Mouse (Mus musculus): Measurements from ENCODE around the gene Ppfibp1.

GRCm38 (mm10) chr6:146912835-146913488 is 24.7 kb downstream of the Ppfibp1 start:
- no peak for TF ChIP-seq CTCF (IDR thresholded peaks at IDR 0.05; ENCODE audit: low read depth)
- TF ChIP-seq EP300 (IDR thresholded peaks at IDR 0.05; ENCODE audit: low read depth): no peak

Data from heart, postnatal 0 days (tissue).